Mouse (Mus musculus) stomach, postnatal 0 days (tissue): Measurements from ENCODE around the gene Ces1d. TPM values are rescaled to one million over a fixed set of nuclear protein-coding genes. Genes with fewer than 3 reads are reported as not detected.

Experiments
- ATAC-seq: fragments of 200-750 bp; cut with Nextera tagmentation; 2 replicates; pipeline ENCODE4 v1.8.0; 2017; ENCODE audit not compliant: low FRiP score, low TSS enrichment
- DNase-seq: peaks from one replicate; pipeline ENCODE4 v3.0.0-alpha.2; 2016; ENCODE audit warnings: low spot score
- H3K27ac ChIP-seq: fragments of 300-500 bp; sonication (generic); replicated peaks from 2 replicates; pipeline ENCODE4 v1.5.1; 2014; ENCODE audit warnings: mild to moderate bottlenecking, control low read depth
- H3K27me3 ChIP-seq: fragments of 300-500 bp; sonication (generic); 2 replicates; pipeline ENCODE4 v1.6.1; 2014; ENCODE audit warnings: low read length; ENCODE audit not compliant: control insufficient read depth, insufficient read depth
- H3K36me3 ChIP-seq: fragments of 300-500 bp; sonication (generic); 2 replicates; pipeline ENCODE4 v1.6.1; 2014; ENCODE audit warnings: low read length, mixed read lengths; ENCODE audit not compliant: control insufficient read depth, insufficient read depth
- H3K4me1 ChIP-seq: fragments of 300-500 bp; sonication (generic); replicated peaks from 2 replicates; pipeline ENCODE4 v1.6.1; 2014; ENCODE audit warnings: antibody characterized with exemption; ENCODE audit not compliant: control insufficient read depth, insufficient read depth
- H3K4me2 ChIP-seq: fragments of 300-500 bp; sonication (generic); replicated peaks from 2 replicates; pipeline ENCODE4 v1.6.1; 2014; ENCODE audit warnings: low read depth, mild to moderate bottlenecking, control low read depth, moderate library complexity
- H3K4me3 ChIP-seq: fragments of 300-500 bp; sonication (generic); 2 replicates; pipeline ENCODE4 v1.5.1; 2014; ENCODE audit warnings: low read depth, low read length, control low read depth
- H3K9ac ChIP-seq: fragments of 300-500 bp; sonication (generic); 2 replicates; pipeline ENCODE4 v1.6.1; 2014; ENCODE audit warnings: mild to moderate bottlenecking, low read length, control low read depth, mixed read lengths
- H3K9me3 ChIP-seq: fragments of 300-500 bp; sonication (generic); 2 replicates; pipeline ENCODE4 v1.6.1; 2016; ENCODE audit warnings: low read length; ENCODE audit not compliant: control insufficient read depth
- CTCF ChIP-seq: IDR thresholded peaks from 2 replicates; pipeline ENCODE4 v1.5.1; 2016; ENCODE audit warnings: antibody characterized with exemption, low read depth, mild to moderate bottlenecking, moderate library complexity
- EP300 ChIP-seq: optimal IDR thresholded peaks from 2 replicates; pipeline ENCODE3; 2016; ENCODE audit warnings: antibody characterized with exemption
- WGBS: fragments of 180-500 bp; shearing (Covaris S2); extraction: QIAGEN DNeasy Blood & Tissue Kit; methylation state at CpG from one replicate; pipeline ENCODE4 v1.1.7; 2014; 5-methylcytosine and 5-hydroxymethylcytosine counted together
- polyA plus RNA-seq: library from polyadenylated mRNA; unstranded; fragments of >200 nt; fragmentation: Nextera tagmentation; extraction: Ambion mirVana; gene quantifications from 2 replicates; pipeline ENCODE4 v1.2.1, GENCODE M21; 2015

The Ces1d gene
- 0.68 and 1.1 TPM in 2 replicates for polyA plus RNA-seq

- no peaks in the 10 kb centered on the region for H3K36me3 ChIP-seq
- WGBS, result 58% methylated on average over 8 of the region's 8 CpGs
- no peak within 1 kb of the TSS for H3K27ac ChIP-seq
- no peak for TF ChIP-seq EP300
- TF ChIP-seq CTCF, result no peak
- no peaks in the 10 kb centered on the region for H3K4me1 ChIP-seq
- no peak within 1 kb of the TSS for H3K9ac ChIP-seq
- DNase-seq (peak; percentile 41), ATAC-seq (peak; percentile 67)
- H3K27me3 ChIP-seq, result no peaks in the 10 kb centered on the region
- no peak within 1 kb of the TSS for H3K4me3 ChIP-seq
- no peak within 1 kb of the TSS for H3K4me2 ChIP-seq
- H3K9me3 ChIP-seq, result no peaks in the 10 kb centered on the region
These were observed at the start of gene Ces1d for GRCm38 (mm10) chr8:93197685-93198525. Ces1d (minus strand) TSS chr8:93197838.

- ATAC-seq, result no peak
- no peak overlapping the region for H3K9ac ChIP-seq
- WGBS, result 64% methylated on average over 2 of the region's 2 CpGs
These were observed 48.4 kb upstream of the Ces1d start for GRCm38 (mm10) chr8:93246057-93246456.

GRCm38 (mm10) chr8:93239884-93240283 is 42.2 kb upstream of the Ces1d start:
- Histone ChIP-seq H3K27me3 (no peaks in the 10 kb centered on the region), H3K9me3 (no peaks in the 10 kb centered on the region), H3K4me1 (no peaks in the 10 kb centered on the region), H3K9ac (no peak overlapping the region), H3K27ac (no peak overlapping the region), H3K36me3 (no peaks in the 10 kb centered on the region), H3K4me3 (no peak overlapping the region), H3K4me2 (no peak overlapping the region)
- DNase-seq (no peak), ATAC-seq (no peak)
- TF ChIP-seq EP300 (no peak), CTCF (no peak)

More at GRCm38 (mm10) chr8:93246057-93246456, 48.4 kb upstream of the Ces1d start:
- H3K36me3 ChIP-seq, result no peaks in the 10 kb centered on the region
- H3K4me3 ChIP-seq, result no peak overlapping the region
- no peak for DNase-seq
- H3K27me3 ChIP-seq, result no peaks in the 10 kb centered on the region
- no peak overlapping the region for H3K27ac ChIP-seq
- H3K4me1 ChIP-seq, result no peaks in the 10 kb centered on the region
- no peaks in the 10 kb centered on the region for H3K9me3 ChIP-seq
- TF ChIP-seq CTCF, result no peak
- no peak for TF ChIP-seq EP300
- H3K4me2 ChIP-seq, result no peak overlapping the region

GRCm38 (mm10) chr8:93235681-93236080 is 38.0 kb upstream of the Ces1d start:
- no peak for TF ChIP-seq EP300
- TF ChIP-seq CTCF, result no peak
- Histone ChIP-seq H3K4me3 (no peak overlapping the region), H3K27ac (no peak overlapping the region), H3K4me2 (no peak overlapping the region), H3K9me3 (no peaks in the 10 kb centered on the region), H3K36me3 (no peaks in the 10 kb centered on the region), H3K9ac (no peak overlapping the region), H3K27me3 (no peaks in the 10 kb centered on the region), H3K4me1 (no peaks in the 10 kb centered on the region)
- ATAC-seq, result no peak
- 83% methylated on average over 1 of the region's 1 CpGs for WGBS
- DNase-seq, result no peak

- no peak for TF ChIP-seq CTCF
- no peak for TF ChIP-seq EP300
- ATAC-seq (no peak), DNase-seq (no peak)
- 83% methylated on average over 1 of the region's 1 CpGs for WGBS
- Histone ChIP-seq H3K27me3 (no peaks in the 10 kb centered on the region), H3K36me3 (no peaks in the 10 kb centered on the region), H3K4me2 (no peak overlapping the region), H3K27ac (no peak overlapping the region), H3K4me1 (no peaks in the 10 kb centered on the region), H3K9me3 (no peaks in the 10 kb centered on the region), H3K9ac (no peak overlapping the region), H3K4me3 (no peak overlapping the region)
These were observed 37.1 kb upstream of the Ces1d start for GRCm38 (mm10) chr8:93234706-93235105.

GRCm38 (mm10) chr8:93234068-93234467 is 36.4 kb upstream of the Ces1d start:
- H3K36me3 ChIP-seq, result no peaks in the 10 kb centered on the region
- ATAC-seq, result no peak
- 53% methylated on average over 6 of the region's 6 CpGs for WGBS

More at GRCm38 (mm10) chr8:93234068-93234467, 36.4 kb upstream of the Ces1d start:
- Histone ChIP-seq H3K4me2 (no peak overlapping the region), H3K27ac (no peak overlapping the region), H3K4me3 (no peak overlapping the region), H3K27me3 (no peaks in the 10 kb centered on the region), H3K4me1 (no peaks in the 10 kb centered on the region), H3K9me3 (no peaks in the 10 kb centered on the region), H3K9ac (no peak overlapping the region)
- no peak for DNase-seq
- TF ChIP-seq EP300 (no peak), CTCF (no peak)
